8 mouse cellular contexts compared by ENCODE assay signal in the genomic region with DNA sequence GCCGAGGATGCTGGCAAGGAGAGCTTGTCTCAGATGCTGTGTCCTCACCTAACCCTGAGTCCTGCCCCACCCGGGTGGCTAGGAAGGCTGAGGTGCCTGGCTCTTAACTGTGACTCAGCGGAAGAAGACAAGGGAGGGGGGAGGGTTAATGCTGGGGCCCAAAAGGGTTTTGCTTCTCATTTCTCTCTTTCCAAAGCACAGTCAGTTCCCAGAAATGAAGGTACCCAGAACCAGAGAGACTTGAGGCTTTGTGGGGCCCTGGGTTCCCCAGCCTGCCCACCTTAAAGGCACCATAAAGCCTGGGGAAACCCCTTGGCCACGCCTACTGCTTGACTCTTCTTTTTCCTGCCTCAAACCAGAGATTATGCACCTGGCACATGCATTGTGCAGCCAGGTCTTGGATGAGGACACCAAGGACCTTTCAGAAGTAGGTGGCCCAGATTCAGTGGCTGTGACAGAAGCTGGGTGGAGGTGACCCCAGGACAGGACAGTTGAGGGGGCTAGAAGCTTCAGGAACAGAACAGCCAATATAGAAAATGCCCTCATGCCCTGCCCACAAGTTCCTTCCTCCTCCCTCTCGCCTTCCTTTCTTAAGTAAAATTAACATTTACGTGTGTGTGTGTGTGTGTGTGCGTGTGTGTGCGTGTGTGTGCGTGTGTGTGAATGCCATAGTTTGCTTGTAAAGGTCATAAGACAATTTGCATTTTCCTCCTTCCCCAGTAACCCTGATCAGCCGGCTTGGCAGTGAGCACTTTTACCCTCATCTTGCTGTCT. TPM values are rescaled to one million over a fixed set of nuclear protein-coding genes. Genes with fewer than 3 reads are reported as not detected.
A peak's percentile ranks its signal among the peaks of the same experiment; 100 is the strongest.
DNase-seq lines count a peak whose midpoint lies in the region; ATAC-seq lines count a peak whose summit lies in the region.

No protein-coding gene starts in this region.

- peak; percentile 90 for ATAC-seq in granulocyte monocyte progenitor cell, adult 5-6 weeks (replicated peaks; ENCODE audit: poor library complexity, severe bottlenecking)

- peak; percentile 40 for DNase-seq in testis, postnatal 10 days (ENCODE audit: low spot score)
- DNase-seq in testis, postnatal 14 days (ENCODE audit: low spot score) = no peak
- DNase-seq in naive thymus-derived CD4-positive, alpha-beta T cell, adult 2 months (ENCODE audit: low read depth) = peak; percentile 87
- peak; percentile 60 to 73 for DNase-seq in thymus, postnatal 36 days
- no peak for DNase-seq in left cerebral cortex, postnatal 4 days
- no peak for DNase-seq in embryo, embryonic 10.5 days (ENCODE audit: low spot score)
- no peak for DNase-seq in retina, postnatal 1 day

- intact Hi-C loops in left cerebral cortex, postnatal 4 days (cut with DNase I) = no loop called here

RNA-seq across cellular contexts. Expression of a gene that starts 17.2 kb away (rescaled TPM):
- total RNA-seq in granulocyte monocyte progenitor cell, adult 5-6 weeks (2014; fragmentation: Nextera tagmentation) = 0.24 and 18.2 TPM in 2 replicates
- total RNA-seq in granulocyte monocyte progenitor cell, adult 5-6 weeks (2017) = 0.09 and 0.36 TPM in 2 replicates
- 10 to 100 TPM; 16.4 to 17.5 TPM for total RNA-seq in left cerebral cortex, postnatal 4 days (2021)

RNA-seq across cellular contexts. Expression of a gene that starts 23.3 kb away (rescaled TPM):
- 186 and 231 TPM in 2 replicates for total RNA-seq in granulocyte monocyte progenitor cell, adult 5-6 weeks (2014; fragmentation: Nextera tagmentation)
- total RNA-seq in granulocyte monocyte progenitor cell, adult 5-6 weeks (2017) = 191 and 207 TPM in 2 replicates
- total RNA-seq in left cerebral cortex, postnatal 4 days (2021) = 1 to 10 TPM; 3.3 to 4.8 TPM

RNA-seq across cellular contexts. Expression of a gene that starts 25.2 kb away (rescaled TPM):
- total RNA-seq in granulocyte monocyte progenitor cell, adult 5-6 weeks (2014; fragmentation: Nextera tagmentation) = 12.0 and 32.9 TPM in 2 replicates
- 6.0 and 11.3 TPM in 2 replicates for total RNA-seq in granulocyte monocyte progenitor cell, adult 5-6 weeks (2017)
- 10 to 100 TPM; 15.9 to 18.1 TPM for total RNA-seq in left cerebral cortex, postnatal 4 days (2021)

RNA-seq across cellular contexts. Expression of a gene that starts 27.4 kb away (rescaled TPM):
- total RNA-seq in granulocyte monocyte progenitor cell, adult 5-6 weeks (2014; fragmentation: Nextera tagmentation) = not detected in 2 replicates
- total RNA-seq in granulocyte monocyte progenitor cell, adult 5-6 weeks (2017) = not detected in 2 replicates
- total RNA-seq in left cerebral cortex, postnatal 4 days (2021) = 1 to 10 TPM; 5.3 to 5.4 TPM

Comparison
In these comparisons a context has a peak if more than half of its experiments do, and no peak if none do; other contexts are left out.
1. DNase-seq: peak in testis, postnatal 10 days (single experiment), naive thymus-derived CD4-positive, alpha-beta T cell, adult 2 months (single experiment) and thymus, postnatal 36 days (2 of 2); none in testis, postnatal 14 days (single experiment), left cerebral cortex, postnatal 4 days (single experiment), embryo, embryonic 10.5 days (single experiment) and retina, postnatal 1 day (single experiment).
2. RNA of a gene that starts 23.3 kb away (total RNA-seq): 186 to 231 TPM in granulocyte monocyte progenitor cell, adult 5-6 weeks; 3.3 to 4.8 TPM in left cerebral cortex, postnatal 4 days; every median in the first group is over 10 times any median in the second.